Mouse (Mus musculus) spleen, adult 2 months (tissue): ENCODE measurements around the gene Tuba3b. TPM values are rescaled to one million over a fixed set of nuclear protein-coding genes. Genes with fewer than 3 reads are reported as not detected.

ENCODE experiments used
- DNase-seq, 2 experiments: peaks; one replicate each; pipeline versions ENCODE4 v3.0.0 to v3.0.0-alpha.2; 2012 to 2021; ENCODE audit warnings: low spot score in 2 of 2, low read depth in 1 of 2
- H3K27ac ChIP-seq: fragments of 200-500 bp; 2 replicates; pipeline ENCODE4 v1.5.1; 2012; ENCODE audit warnings: low read length, inconsistent platforms; ENCODE audit not compliant: insufficient read depth
- H3K27me3 ChIP-seq: fragments of 200-500 bp; 2 replicates; pipeline ENCODE4 v1.6.1; 2012; ENCODE audit warnings: mild to moderate bottlenecking, moderate library complexity, low read length, inconsistent platforms; ENCODE audit not compliant: control insufficient read depth, insufficient read depth
- H3K36me3 ChIP-seq: fragments of 200-500 bp; 2 replicates; pipeline ENCODE4 v1.6.1; 2012; ENCODE audit warnings: mild to moderate bottlenecking, low read length, inconsistent platforms; ENCODE audit not compliant: control insufficient read depth, insufficient read depth
- H3K4me1 ChIP-seq: fragments of 200-500 bp; 2 replicates; pipeline ENCODE4 v1.6.1; 2011; ENCODE audit warnings: inconsistent platforms; ENCODE audit not compliant: control insufficient read depth, insufficient read depth, insufficient read length
- H3K4me3 ChIP-seq: fragments of 200-500 bp; 2 replicates; pipeline ENCODE4 v1.5.1; 2011; ENCODE audit warnings: mild to moderate bottlenecking, inconsistent platforms; ENCODE audit not compliant: insufficient read depth, insufficient read length; ENCODE audit errors: extremely low read depth
- CTCF ChIP-seq: fragments of 200-500 bp; IDR thresholded peaks from 2 replicates; pipeline ENCODE4 v1.5.1; 2011; ENCODE audit warnings: mild to moderate bottlenecking, inconsistent platforms; ENCODE audit not compliant: insufficient read depth, insufficient read length, insufficient replicate concordance; ENCODE audit errors: extremely low read depth
- POLR2A ChIP-seq: fragments of 200-500 bp; IDR thresholded peaks from 2 replicates; pipeline ENCODE4 v1.6.1; 2011; ENCODE audit warnings: low read depth, low read length, inconsistent platforms
- WGBS: fragments of 180-500 bp; shearing (Covaris S2); methylation state at CpG from one replicate; pipeline ENCODE4 v1.1.7; 2018; 5-methylcytosine and 5-hydroxymethylcytosine counted together
- polyA plus RNA-seq: library from polyadenylated mRNA; depleted of rRNA; stranded (reverse); fragments of >200 nt; gene quantifications from 2 replicates; pipeline ENCODE4 v1.2.3, GENCODE M21; 2012; rRNA removed

The Tuba3b gene
- polyA plus RNA-seq: not detected in 2 replicates

DNA sequence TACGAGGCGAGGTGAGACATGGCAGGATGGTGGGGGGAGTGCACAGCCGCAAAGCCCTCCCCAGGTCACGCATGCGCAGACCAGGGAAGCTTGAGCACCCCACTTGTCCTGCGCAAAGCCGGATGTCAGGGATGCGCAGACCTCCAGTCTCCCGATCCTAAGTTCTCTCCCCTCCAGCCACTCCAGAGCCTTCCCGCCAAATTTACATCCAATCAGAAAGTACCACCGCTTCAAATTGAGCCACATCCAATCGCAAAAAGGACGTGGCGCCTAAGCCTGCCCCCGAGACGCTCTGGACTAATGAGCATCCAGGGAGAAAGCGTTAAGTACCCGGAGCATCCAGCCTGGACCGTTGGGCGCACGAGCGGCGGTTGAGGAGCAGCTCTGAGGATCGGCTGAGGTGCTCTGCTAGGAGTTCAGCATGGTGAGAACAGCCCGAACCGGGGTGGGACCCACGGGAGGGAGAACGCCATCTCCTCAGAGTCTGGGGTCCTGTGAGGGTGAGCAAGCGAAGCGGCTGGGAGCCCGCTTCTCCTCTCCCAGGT, at the start of gene Tuba3b:
Gene Tuba3b (plus strand): TSS at position 92 of the 545 bp plus-strand sequence.
- DNase-seq: no peak
- no peaks in the 10 kb centered on the region for H3K36me3 ChIP-seq
- 96% methylated on average over 31 of the region's 31 CpGs for WGBS
- H3K27ac ChIP-seq: no peak within 1 kb of the TSS
- TF ChIP-seq CTCF (no peak), POLR2A (no peak)
- H3K4me1 ChIP-seq: peaks cover 4% of the 10 kb centered on the region; the same call in 1 of the 2 replicates
- H3K4me3 ChIP-seq: no peak within 1 kb of the TSS
- no peaks in the 10 kb centered on the region for H3K27me3 ChIP-seq

DNA sequence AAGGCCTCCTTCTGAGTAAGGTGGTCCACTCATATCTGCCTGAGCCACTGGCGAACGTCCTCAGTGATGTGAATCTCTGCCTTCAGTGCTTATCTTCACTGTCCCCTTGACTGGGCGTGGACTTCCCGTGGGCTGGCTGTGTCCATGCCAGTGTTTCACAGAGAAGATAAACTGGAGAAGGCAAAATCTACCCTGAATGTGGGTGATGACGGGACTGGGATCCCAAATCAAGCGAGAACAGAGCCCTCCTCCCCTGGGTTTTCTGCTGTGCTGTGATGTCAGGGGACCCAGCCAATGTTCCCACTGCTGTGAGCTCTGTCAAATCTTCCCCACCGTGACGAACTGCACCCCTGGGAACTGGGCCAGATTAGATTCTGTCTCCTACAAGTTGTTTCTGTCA, 48.3 kb upstream of the Tuba3b start:
- H3K36me3 ChIP-seq: no peaks in the 10 kb centered on the region
- H3K4me3 ChIP-seq: no peak overlapping the region
- DNase-seq: no peak
- no peak overlapping the region for H3K27ac ChIP-seq
- H3K4me1 ChIP-seq: peaks cover 3% of the 10 kb centered on the region; the same call in 1 of the 2 replicates
- H3K27me3 ChIP-seq: no peaks in the 10 kb centered on the region
- WGBS: 60% methylated on average over 8 of the region's 8 CpGs
- no peak for TF ChIP-seq CTCF

DNA sequence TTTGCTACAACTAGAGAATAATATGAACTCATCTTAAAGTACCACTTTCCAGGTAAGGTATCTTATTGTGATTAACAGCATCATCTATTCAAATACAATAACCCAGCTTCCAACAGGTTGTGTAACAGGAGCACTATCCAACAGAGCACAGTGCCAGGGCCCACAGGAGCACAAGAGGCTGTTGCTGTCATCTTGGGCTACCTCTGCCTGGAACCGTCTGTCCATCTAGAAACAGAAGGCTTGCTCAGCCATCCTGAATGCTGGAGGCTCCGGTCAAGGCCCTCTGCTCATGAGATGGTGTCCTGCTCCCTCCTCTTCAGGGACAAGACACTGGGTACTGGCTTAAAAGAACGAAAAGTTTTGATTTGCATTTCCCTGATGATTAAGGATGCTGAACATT, 47.7 kb upstream of the Tuba3b start:
- peaks cover 4% of the 10 kb centered on the region; the same call in 1 of the 2 replicates for H3K4me1 ChIP-seq
- no peak overlapping the region for H3K4me3 ChIP-seq
- H3K27me3 ChIP-seq: no peaks in the 10 kb centered on the region
- 86% methylated on average over 3 of the region's 3 CpGs for WGBS
- no peak for DNase-seq
- no peaks in the 10 kb centered on the region for H3K36me3 ChIP-seq
- H3K27ac ChIP-seq: no peak overlapping the region
- TF ChIP-seq CTCF: no peak
- TF ChIP-seq POLR2A: no peak

DNA sequence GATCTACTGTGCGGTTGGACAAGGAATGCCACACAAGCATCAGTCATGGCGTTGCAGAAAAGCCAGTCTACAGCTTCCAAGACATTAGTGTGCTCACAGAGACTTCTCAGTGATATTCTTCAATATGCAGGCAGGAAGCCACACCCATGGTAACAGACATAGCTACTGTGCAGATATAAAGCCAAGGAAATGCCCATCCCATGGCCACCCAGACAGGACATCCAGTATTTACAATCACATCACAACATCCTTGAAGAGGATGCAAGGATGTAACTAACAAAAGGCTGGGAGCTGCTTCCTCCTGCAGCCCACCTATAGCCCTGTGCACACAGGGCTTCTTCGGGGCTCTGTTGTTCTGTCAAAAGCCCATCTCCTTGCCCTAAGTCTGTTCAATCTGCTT, 46.9 kb upstream of the Tuba3b start:
- H3K4me1 ChIP-seq: peaks cover 6% of the 10 kb centered on the region; the same call in 1 of the 2 replicates
- H3K27me3 ChIP-seq: no peaks in the 10 kb centered on the region
- H3K36me3 ChIP-seq: no peaks in the 10 kb centered on the region
- no peak for TF ChIP-seq POLR2A
- TF ChIP-seq CTCF: no peak
- H3K4me3 ChIP-seq: no peak overlapping the region
- no peak for DNase-seq
- 88% methylated on average over 3 of the region's 3 CpGs for WGBS
- no peak overlapping the region for H3K27ac ChIP-seq

DNA sequence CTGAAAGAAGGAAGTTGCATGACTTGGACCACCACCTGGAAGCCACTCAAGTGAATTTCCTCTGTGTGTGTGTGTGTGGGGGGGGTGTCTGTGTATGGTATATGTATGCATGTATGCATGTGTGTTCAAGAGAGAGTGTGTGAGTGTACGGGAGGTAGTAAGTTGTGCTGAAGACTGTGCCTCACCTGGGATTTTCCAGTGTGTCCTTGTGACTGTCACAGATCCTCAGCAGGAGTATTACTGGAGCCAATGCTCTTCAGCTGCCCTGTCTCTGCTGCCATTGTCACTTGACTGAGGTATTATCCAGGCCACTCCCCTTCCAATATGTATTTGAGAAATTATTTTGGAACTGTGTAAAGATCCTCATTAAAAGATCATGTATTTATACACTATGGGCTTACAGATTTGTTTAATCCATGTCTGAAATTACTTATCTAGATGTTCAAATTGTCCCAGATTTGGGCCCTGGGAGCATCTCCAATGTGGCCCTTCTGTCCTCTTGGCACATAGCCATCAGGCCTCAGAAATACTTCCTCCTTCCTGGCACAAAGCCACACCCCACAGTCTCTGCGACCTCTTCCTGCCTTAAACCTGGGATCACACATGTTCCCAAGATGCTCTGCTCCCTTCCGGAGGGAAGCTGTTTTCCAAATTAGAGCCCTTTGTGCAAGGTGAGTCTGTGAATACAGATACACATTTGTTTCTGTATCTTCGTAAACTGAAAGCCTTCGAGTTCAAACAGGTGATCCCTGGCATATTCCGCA, 42.1 kb upstream of the Tuba3b start:
- no peak overlapping the region for H3K4me3 ChIP-seq
- H3K27me3 ChIP-seq: no peaks in the 10 kb centered on the region
- no peaks in the 10 kb centered on the region for H3K36me3 ChIP-seq
- no peak overlapping the region for H3K27ac ChIP-seq
- no peak for TF ChIP-seq CTCF
- TF ChIP-seq POLR2A: no peak
- no peak for DNase-seq
- WGBS: 74% methylated on average over 6 of the region's 6 CpGs
- H3K4me1 ChIP-seq: peaks cover 8% of the 10 kb centered on the region; the same call in 1 of the 2 replicates

DNA sequence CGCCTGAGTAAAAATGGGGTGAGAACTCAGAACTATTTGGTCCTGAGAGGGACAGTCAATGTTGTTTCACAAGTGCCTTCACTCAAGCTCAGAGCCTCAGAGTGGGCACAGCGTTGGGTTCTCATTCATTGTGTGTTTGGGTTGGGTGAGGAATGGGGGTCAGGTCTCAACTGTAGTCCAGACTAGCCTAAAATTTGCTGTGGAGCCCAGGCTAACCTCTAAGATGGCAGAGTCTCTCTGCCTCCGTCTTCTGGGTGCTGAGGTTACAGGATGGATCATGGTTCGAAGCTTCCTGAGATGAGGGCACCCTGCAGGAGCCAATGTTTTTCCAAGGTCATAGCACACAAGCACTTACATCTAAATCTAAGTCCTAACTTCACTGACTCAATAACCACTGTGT, 38.8 kb upstream of the Tuba3b start:
- no peak for DNase-seq
- H3K36me3 ChIP-seq: no peaks in the 10 kb centered on the region
- WGBS: 88% methylated on average over 4 of the region's 4 CpGs
- TF ChIP-seq CTCF: no peak
- no peak for TF ChIP-seq POLR2A
- H3K27ac ChIP-seq: no peak overlapping the region
- H3K4me3 ChIP-seq: no peak overlapping the region
- H3K4me1 ChIP-seq: peaks cover 15% of the 10 kb centered on the region; the same call in 1 of the 2 replicates
- no peaks in the 10 kb centered on the region for H3K27me3 ChIP-seq
